Mouse (Mus musculus) forebrain, embryonic 14.5 days (tissue): ENCODE results near the gene Dab2ip. TPM values are rescaled to one million over a fixed set of nuclear protein-coding genes. Genes with fewer than 3 reads are reported as not detected.

ENCODE experiments used
- ATAC-seq: fragments of 200-750 bp; cut with Nextera tagmentation; 2 replicates; pipeline ENCODE4 v1.8.0; 2017; ENCODE audit warnings: mild to moderate bottlenecking, moderate library complexity
- DNase-seq: peaks from one replicate; pipeline ENCODE4 v3.0.0-alpha.2; 2015; ENCODE audit warnings: low spot score
- H3K27ac ChIP-seq: fragments of 300-500 bp; sonication (generic); 2 replicates; pipeline ENCODE4 v1.5.1; 2014; ENCODE audit warnings: low read depth, mild to moderate bottlenecking, control low read depth, low read length, moderate library complexity
- H3K27me3 ChIP-seq: fragments of 300-500 bp; sonication (generic); replicated peaks from 2 replicates; pipeline ENCODE4 v1.6.1; 2014; ENCODE audit warnings: low read length, control low read depth, mixed read lengths; ENCODE audit not compliant: control insufficient read depth, insufficient read depth
- H3K36me3 ChIP-seq: fragments of 300-500 bp; sonication (generic); 2 replicates; pipeline ENCODE4 v1.6.1; 2014; ENCODE audit warnings: low read length, control low read depth; ENCODE audit not compliant: control insufficient read depth, insufficient read depth
- H3K4me1 ChIP-seq: fragments of 300-500 bp; sonication (generic); 2 replicates; pipeline ENCODE4 v1.6.1; 2014; ENCODE audit warnings: antibody characterized with exemption, low read length, control low read depth; ENCODE audit not compliant: control insufficient read depth, insufficient read depth
- H3K4me2 ChIP-seq: fragments of 300-500 bp; sonication (generic); 2 replicates; pipeline ENCODE4 v1.6.1; 2014; ENCODE audit warnings: mild to moderate bottlenecking, control low read depth, low read length
- H3K4me3 ChIP-seq: fragments of 300-500 bp; sonication (generic); 2 replicates; pipeline ENCODE4 v1.5.1; 2014; ENCODE audit warnings: low read depth, low read length, control low read depth
- H3K9ac ChIP-seq: fragments of 300-500 bp; sonication (generic); 2 replicates; pipeline ENCODE4 v1.6.1; 2014; ENCODE audit warnings: mild to moderate bottlenecking, low read length, control low read depth, moderate library complexity
- H3K9me3 ChIP-seq: fragments of 300-500 bp; sonication (generic); replicated peaks from 2 replicates; pipeline ENCODE4 v1.6.1; 2016; ENCODE audit warnings: low read length, control low read depth, mixed read lengths; ENCODE audit not compliant: control insufficient read depth
- WGBS: fragments of 180-500 bp; shearing (Covaris S2); extraction: QIAGEN DNeasy Blood & Tissue Kit; methylation state at CpG from one replicate; pipeline ENCODE4 v1.1.7; 2014; 5-methylcytosine and 5-hydroxymethylcytosine counted together
- polyA plus RNA-seq: library from polyadenylated mRNA; unstranded; fragments of >200 nt; fragmentation: Nextera tagmentation; extraction: Ambion mirVana; gene quantifications from 2 replicates; pipeline ENCODE4 v1.2.1, GENCODE M21; 2014

Dab2ip gene
- polyA plus RNA-seq, 1 experiment from 2014 or later: 29.7 TPM

GRCm38 (mm10) chr2:35670300-35670699 is 112.2 kb downstream of the Dab2ip start:
- 91% methylated on average over 9 of the region's 9 CpGs for WGBS
- H3K4me1 ChIP-seq: peaks cover 34% of the 10 kb centered on the region
- peaks cover 3% of the 10 kb centered on the region; the same call in 1 of the 2 replicates for H3K36me3 ChIP-seq
- H3K27me3 ChIP-seq: no peaks in the 10 kb centered on the region
- DNase-seq: no peak
- H3K9ac ChIP-seq: no peak overlapping the region
- no peak for ATAC-seq
- no peaks in the 10 kb centered on the region for H3K9me3 ChIP-seq
- H3K4me3 ChIP-seq: no peak overlapping the region
- H3K27ac ChIP-seq: no peak overlapping the region
- no peak overlapping the region for H3K4me2 ChIP-seq

GRCm38 (mm10) chr2:35671980-35672910 is 114.2 kb downstream of the Dab2ip start:
- H3K4me2 ChIP-seq: no peak overlapping the region
- peaks cover 53% of the 10 kb centered on the region for H3K4me1 ChIP-seq
- no peak overlapping the region for H3K9ac ChIP-seq
- peaks cover 3% of the 10 kb centered on the region; the same call in 1 of the 2 replicates for H3K36me3 ChIP-seq
- 69% methylated on average over 9 of the region's 9 CpGs for WGBS
- DNase-seq: no peak
- no peak overlapping the region for H3K27ac ChIP-seq
- no peak for ATAC-seq
- H3K9me3 ChIP-seq: no peaks in the 10 kb centered on the region
- H3K4me3 ChIP-seq: no peak overlapping the region
- no peaks in the 10 kb centered on the region for H3K27me3 ChIP-seq

- WGBS: 85% methylated on average over 3 of the region's 3 CpGs
- Histone ChIP-seq H3K9ac (no peak overlapping the region), H3K27ac (no peak overlapping the region), H3K4me2 (no peak overlapping the region), H3K9me3 (no peaks in the 10 kb centered on the region), H3K27me3 (no peaks in the 10 kb centered on the region), H3K4me3 (no peak overlapping the region), H3K36me3 (peaks cover 3% of the 10 kb centered on the region; the same call in 1 of the 2 replicates), H3K4me1 (peaks cover 53% of the 10 kb centered on the region)
- no peak for ATAC-seq
- no peak for DNase-seq
These were observed 115.1 kb downstream of the Dab2ip start for GRCm38 (mm10) chr2:35673181-35673580.

GRCm38 (mm10) chr2:35673986-35674385 is 115.9 kb downstream of the Dab2ip start:
- Histone ChIP-seq H3K4me3 (no peak overlapping the region), H3K4me1 (peaks cover 56% of the 10 kb centered on the region), H3K4me2 (no peak overlapping the region), H3K27me3 (no peaks in the 10 kb centered on the region), H3K9me3 (no peaks in the 10 kb centered on the region), H3K36me3 (peaks cover 3% of the 10 kb centered on the region; the same call in 1 of the 2 replicates), H3K27ac (no peak overlapping the region), H3K9ac (no peak overlapping the region)
- WGBS: 84% methylated on average over 3 of the region's 3 CpGs
- DNase-seq (no peak), ATAC-seq (no peak)

- Histone ChIP-seq H3K4me2 (no peak overlapping the region), H3K4me1 (peaks cover 58% of the 10 kb centered on the region), H3K27ac (no peak overlapping the region), H3K9ac (no peak overlapping the region), H3K36me3 (peaks cover 3% of the 10 kb centered on the region; the same call in 1 of the 2 replicates), H3K27me3 (no peaks in the 10 kb centered on the region), H3K9me3 (no peaks in the 10 kb centered on the region), H3K4me3 (no peak overlapping the region)
- no peak for ATAC-seq
- no peak for DNase-seq
- 73% methylated on average over 5 of the region's 5 CpGs for WGBS
These were observed 116.4 kb downstream of the Dab2ip start for GRCm38 (mm10) chr2:35674431-35674830.

- H3K9ac ChIP-seq: 0 out of 2 replicates have a peak overlapping the region, but pooled peaks have one; percentile 17
- H3K4me3 ChIP-seq: no peak overlapping the region
- H3K9me3 ChIP-seq: no peaks in the 10 kb centered on the region
- DNase-seq (peak; percentile 76), ATAC-seq (peak; percentile 52)
- peaks cover 75% of the 10 kb centered on the region for H3K4me1 ChIP-seq
- H3K4me2 ChIP-seq: no peak overlapping the region
- peak overlapping the region; percentile 40 for H3K27ac ChIP-seq
- no peaks in the 10 kb centered on the region for H3K36me3 ChIP-seq
- WGBS: 24% methylated on average over 5 of the region's 5 CpGs
- H3K27me3 ChIP-seq: no peaks in the 10 kb centered on the region
These were observed 118.1 kb downstream of the Dab2ip start for GRCm38 (mm10) chr2:35676075-35676665.

GRCm38 (mm10) chr2:35677855-35678254 is 119.8 kb downstream of the Dab2ip start:
- peak; percentile 63 for DNase-seq
- no peak for ATAC-seq
- H3K9ac ChIP-seq: no peak overlapping the region; the same call in 1 of the 2 replicates
- H3K9me3 ChIP-seq: no peaks in the 10 kb centered on the region
- H3K4me3 ChIP-seq: no peak overlapping the region
- H3K27me3 ChIP-seq: no peaks in the 10 kb centered on the region
- peaks cover 75% of the 10 kb centered on the region for H3K4me1 ChIP-seq
- WGBS: 12% methylated on average over 8 of the region's 8 CpGs
- peak overlapping the region; percentile 15; the same call in 1 of the 2 replicates for H3K27ac ChIP-seq
- no peaks in the 10 kb centered on the region for H3K36me3 ChIP-seq
- H3K4me2 ChIP-seq: no peak overlapping the region

- Histone ChIP-seq H3K4me1 (peaks cover 78% of the 10 kb centered on the region), H3K36me3 (no peaks in the 10 kb centered on the region), H3K4me3 (no peak overlapping the region), H3K9ac (no peak overlapping the region), H3K27me3 (no peaks in the 10 kb centered on the region), H3K4me2 (no peak overlapping the region), H3K9me3 (no peaks in the 10 kb centered on the region), H3K27ac (peak overlapping the region; percentile 28; the same call in 1 of the 2 replicates)
- WGBS: 52% methylated on average over 4 of the region's 4 CpGs
- ATAC-seq (no peak), DNase-seq (no peak)
These were observed 120.4 kb downstream of the Dab2ip start for GRCm38 (mm10) chr2:35678440-35678839.
